Mouse (Mus musculus) forebrain, embryonic 16.5 days (tissue): ENCODE measurements around the gene Rinl. TPM values are rescaled to one million over a fixed set of nuclear protein-coding genes. Genes with fewer than 3 reads are reported as not detected.
A peak's percentile ranks its signal among the peaks of the same experiment; 100 is the strongest.

Experiments
- ATAC-seq: fragments of 200-750 bp; cut with Nextera tagmentation; 2 replicates; pipeline ENCODE4 v1.8.0; 2017; ENCODE audit warnings: mild to moderate bottlenecking, moderate library complexity
- H3K27ac ChIP-seq: fragments of 300-500 bp; sonication (generic); 2 replicates; pipeline ENCODE4 v1.5.1; 2014; ENCODE audit warnings: low read length, control low read depth
- H3K27me3 ChIP-seq: fragments of 300-500 bp; sonication (generic); replicated peaks from 2 replicates; pipeline ENCODE4 v1.6.1; 2014; ENCODE audit warnings: low read length; ENCODE audit not compliant: control insufficient read depth, insufficient read depth
- H3K36me3 ChIP-seq: fragments of 300-500 bp; sonication (generic); 2 replicates; pipeline ENCODE4 v1.6.1; 2014; ENCODE audit not compliant: control insufficient read depth, insufficient read depth
- H3K4me1 ChIP-seq: fragments of 300-500 bp; sonication (generic); replicated peaks from 2 replicates; pipeline ENCODE4 v1.6.1; 2014; ENCODE audit warnings: low read length; ENCODE audit not compliant: control insufficient read depth, insufficient read depth
- H3K4me2 ChIP-seq: fragments of 300-500 bp; sonication (generic); 2 replicates; pipeline ENCODE4 v1.6.1; 2014; ENCODE audit warnings: mild to moderate bottlenecking, low read length, control low read depth
- H3K4me3 ChIP-seq: fragments of 300-500 bp; sonication (generic); replicated peaks from 2 replicates; pipeline ENCODE4 v1.5.1; 2014; ENCODE audit warnings: mild to moderate bottlenecking, low read length, control low read depth
- H3K9ac ChIP-seq: fragments of 300-500 bp; sonication (generic); replicated peaks from 2 replicates; pipeline ENCODE4 v1.6.1; 2014; ENCODE audit warnings: low read depth, low read length, control low read depth
- H3K9me3 ChIP-seq: fragments of 300-500 bp; sonication (generic); 2 replicates; pipeline ENCODE4 v1.6.1; 2016; ENCODE audit warnings: low read length; ENCODE audit not compliant: control insufficient read depth
- WGBS: fragments of 180-500 bp; shearing (Covaris S2); extraction: QIAGEN DNeasy Blood & Tissue Kit; methylation state at CpG from one replicate; pipeline ENCODE4 v1.1.7; 2014; 5-methylcytosine and 5-hydroxymethylcytosine counted together
- polyA plus RNA-seq: library from polyadenylated mRNA; unstranded; fragments of >200 nt; fragmentation: Nextera tagmentation; extraction: Ambion mirVana; gene quantifications from 2 replicates; pipeline ENCODE4 v1.2.1, GENCODE M21; 2015

Rinl gene
- polyA plus RNA-seq, 1 experiment from 2014 or later, result 1.3 TPM

DNA sequence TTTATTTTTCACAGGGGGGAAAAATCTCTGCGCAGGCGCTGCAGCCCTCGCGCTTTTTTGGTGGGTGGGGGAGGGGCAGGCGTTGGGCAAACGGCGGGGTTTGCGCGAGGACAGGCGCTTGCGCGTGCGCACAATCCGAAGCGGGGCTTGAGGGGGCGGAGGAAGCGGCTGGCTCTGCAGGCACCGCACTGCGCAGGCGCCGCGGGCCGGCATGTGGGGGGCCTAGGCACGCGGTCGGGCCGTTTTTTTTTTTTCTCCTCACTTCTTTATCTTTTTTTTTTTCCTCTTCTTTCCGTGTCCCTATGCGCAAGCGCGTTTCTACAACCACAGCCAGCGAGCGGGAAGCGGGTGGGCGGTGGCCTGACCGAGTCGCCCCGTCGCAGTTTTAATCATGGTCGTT lies 22.5 kb downstream of the Rinl start:
- H3K4me1 ChIP-seq, result peaks cover 33% of the 10 kb centered on the region
- WGBS, result under 1% methylated on average over 39 of the region's 40 CpGs
- peak; percentile 19 for ATAC-seq

DNA sequence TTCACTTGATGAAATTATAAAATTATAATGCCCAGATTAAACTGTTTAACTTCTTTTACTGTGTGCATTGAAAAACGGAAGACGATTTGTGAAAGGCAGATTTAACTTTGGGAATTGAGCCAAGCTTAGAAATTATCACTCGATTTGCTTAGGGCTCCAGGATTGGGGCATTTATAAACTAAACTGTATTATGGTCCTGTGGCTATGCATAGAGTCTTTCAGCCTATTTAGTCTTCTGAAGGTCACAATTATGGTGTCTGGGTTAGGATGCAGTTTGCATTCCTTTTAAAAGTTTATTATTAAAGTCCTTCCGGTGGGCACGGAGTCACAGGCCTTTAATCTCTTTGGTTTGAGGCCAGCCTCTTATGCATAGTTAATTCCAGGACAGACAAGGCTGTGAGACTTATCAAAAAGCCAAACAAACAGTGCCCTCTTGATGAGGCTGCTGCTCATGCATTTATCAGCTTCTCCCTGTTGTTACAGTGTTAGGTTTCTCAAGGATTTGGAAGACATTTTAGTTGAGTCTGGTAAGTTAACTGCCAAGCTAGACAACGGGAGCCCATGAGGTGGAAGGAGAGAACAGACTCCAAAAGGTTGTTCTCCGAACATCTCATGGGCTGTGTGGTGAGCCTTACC lies 23.0 kb downstream of the Rinl start:
- H3K4me2 ChIP-seq, result peak overlapping the region; percentile 94
- H3K4me3 ChIP-seq, result peak overlapping the region; percentile 92
- H3K36me3 ChIP-seq, result peaks cover 35% of the 10 kb centered on the region
- WGBS, result 10% methylated on average over 7 of the region's 7 CpGs
- peak overlapping the region; percentile 53; the same call in 1 of the 2 replicates for H3K27ac ChIP-seq
- H3K9ac ChIP-seq, result peak overlapping the region; percentile 56
- no peaks in the 10 kb centered on the region for H3K27me3 ChIP-seq
- H3K4me1 ChIP-seq, result peaks cover 33% of the 10 kb centered on the region
- H3K9me3 ChIP-seq, result no peaks in the 10 kb centered on the region
- ATAC-seq, result no peak

More for the DNA sequence above, 22.5 kb downstream of the Rinl start:
- H3K36me3 ChIP-seq, result peaks cover 30% of the 10 kb centered on the region
- H3K9me3 ChIP-seq, result no peaks in the 10 kb centered on the region
- H3K27me3 ChIP-seq, result no peaks in the 10 kb centered on the region
- H3K27ac ChIP-seq, result peak overlapping the region; percentile 98
- peak overlapping the region; percentile 94 for H3K4me2 ChIP-seq
- H3K4me3 ChIP-seq, result peak overlapping the region; percentile 92
- H3K9ac ChIP-seq, result peak overlapping the region; percentile 92

DNA sequence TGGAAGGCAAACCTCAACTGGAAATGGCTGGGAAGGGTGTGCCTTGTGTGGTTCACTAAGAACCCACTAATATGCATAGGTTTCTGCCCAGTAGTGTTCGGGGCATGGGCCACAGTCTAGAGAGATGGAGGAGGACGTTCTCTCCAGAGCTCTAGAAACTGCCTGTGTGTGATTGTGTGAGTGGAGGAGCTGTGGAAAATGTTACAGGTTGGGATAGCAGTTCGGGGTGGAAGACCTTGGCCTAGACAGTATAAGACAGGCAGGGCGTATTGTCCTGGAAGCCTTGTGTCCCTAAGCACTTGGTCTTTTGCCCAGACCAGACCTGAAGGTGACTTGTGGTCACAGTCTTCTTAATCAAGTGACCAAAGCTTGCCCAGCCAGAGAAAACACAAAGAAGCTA lies 23.7 kb downstream of the Rinl start:
- no peak for ATAC-seq
- no peaks in the 10 kb centered on the region for H3K9me3 ChIP-seq
- H3K27ac ChIP-seq, result no peak overlapping the region
- peak overlapping the region; percentile 56; the same call in 1 of the 2 replicates for H3K9ac ChIP-seq
- WGBS, result 63% methylated on average over 4 of the region's 4 CpGs
- H3K4me3 ChIP-seq, result peak overlapping the region; percentile 92
- no peaks in the 10 kb centered on the region for H3K27me3 ChIP-seq
- H3K4me2 ChIP-seq, result peak overlapping the region; percentile 94
- peaks cover 39% of the 10 kb centered on the region for H3K36me3 ChIP-seq
- H3K4me1 ChIP-seq, result peaks cover 38% of the 10 kb centered on the region

DNA sequence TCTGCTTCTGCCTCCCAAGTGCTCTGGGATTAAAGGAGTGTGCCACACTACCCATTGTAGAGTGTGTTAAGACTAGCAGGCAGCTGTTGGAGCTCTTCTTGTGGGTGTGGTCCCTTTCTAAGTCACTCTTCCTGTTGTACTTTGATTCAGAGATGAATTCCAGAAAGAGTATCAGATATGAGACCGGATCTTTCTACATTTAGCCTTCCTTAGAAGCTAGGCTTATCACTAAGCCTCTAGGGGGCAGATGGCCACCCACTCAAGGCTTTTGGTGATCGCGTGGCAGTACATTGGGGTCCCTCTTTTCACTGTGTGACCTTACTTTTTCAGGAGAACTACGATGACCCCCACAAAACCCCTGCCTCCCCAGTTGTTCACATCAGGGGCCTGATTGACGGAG lies 24.2 kb downstream of the Rinl start:
- no peaks in the 10 kb centered on the region for H3K9me3 ChIP-seq
- H3K4me3 ChIP-seq, result peak overlapping the region; percentile 92
- WGBS, result 76% methylated on average over 5 of the region's 5 CpGs
- H3K4me1 ChIP-seq, result peaks cover 36% of the 10 kb centered on the region
- no peak overlapping the region; the same call in 1 of the 2 replicates for H3K9ac ChIP-seq
- H3K27me3 ChIP-seq, result no peaks in the 10 kb centered on the region
- H3K36me3 ChIP-seq, result peaks cover 40% of the 10 kb centered on the region
- no peak for ATAC-seq
- H3K4me2 ChIP-seq, result peak overlapping the region; percentile 94
- H3K27ac ChIP-seq, result no peak overlapping the region

DNA sequence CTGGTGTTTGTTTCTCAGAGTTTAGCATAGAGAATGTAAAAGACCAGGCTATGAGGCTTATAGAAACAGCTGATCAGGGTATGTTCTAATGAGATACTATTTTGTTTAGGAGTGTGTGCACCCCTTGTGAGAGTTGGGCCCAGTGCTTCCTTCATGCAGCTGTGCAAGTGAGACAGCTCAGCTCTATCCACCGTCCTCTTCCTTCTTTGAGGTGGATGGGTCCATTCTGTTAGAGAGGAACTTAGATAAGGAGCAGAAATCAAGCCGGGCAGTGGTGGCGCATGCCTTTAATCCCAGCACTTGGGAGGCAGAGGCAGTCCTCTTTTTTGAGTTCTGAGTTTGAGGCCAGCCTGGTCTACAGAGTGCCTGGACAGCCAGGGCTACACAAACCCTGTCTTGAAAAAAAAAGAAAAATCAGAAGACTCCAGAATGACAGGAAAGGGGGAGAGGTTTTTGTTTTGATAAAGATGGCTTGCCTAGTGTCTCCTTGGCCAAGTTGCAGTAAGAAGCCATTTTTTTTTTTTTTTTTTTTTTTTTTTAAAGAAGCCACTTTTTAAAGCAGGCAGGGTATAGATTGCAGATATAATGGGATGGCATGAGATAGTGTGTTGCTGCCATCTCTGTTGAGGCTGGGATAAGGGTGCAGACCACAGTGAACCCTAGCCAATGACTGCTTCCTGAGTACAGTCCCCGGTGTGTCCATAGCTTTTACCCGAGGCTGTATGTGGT lies 25.7 kb downstream of the Rinl start:
- Histone ChIP-seq H3K27me3 (no peaks in the 10 kb centered on the region), H3K27ac (no peak overlapping the region), H3K9me3 (no peaks in the 10 kb centered on the region), H3K36me3 (peaks cover 50% of the 10 kb centered on the region), H3K4me1 (peaks cover 31% of the 10 kb centered on the region), H3K4me2 (no peak overlapping the region), H3K4me3 (no peak overlapping the region), H3K9ac (no peak overlapping the region)
- ATAC-seq, result no peak
- 89% methylated on average over 5 of the region's 5 CpGs for WGBS

DNA sequence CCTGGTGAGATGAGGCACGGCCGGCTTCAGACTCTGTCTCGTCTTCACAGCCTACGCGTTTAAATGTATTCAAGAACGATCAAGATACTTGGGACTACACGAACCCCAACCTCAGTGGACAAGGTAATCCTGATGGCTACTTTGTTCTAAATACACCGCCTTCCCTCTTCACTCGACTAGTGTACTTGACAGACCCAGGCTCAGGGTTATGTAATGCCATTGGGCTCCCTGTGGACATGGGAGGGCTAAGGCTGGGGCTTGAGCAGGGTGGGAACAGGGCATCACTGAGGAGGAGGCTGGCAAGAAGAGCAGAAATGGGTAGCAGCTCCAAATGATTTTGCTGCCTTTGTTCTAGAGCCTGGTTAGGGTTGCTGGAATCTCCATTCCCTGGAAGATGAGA lies 26.5 kb downstream of the Rinl start:
- WGBS, result 88% methylated on average over 9 of the region's 9 CpGs
- Histone ChIP-seq H3K4me1 (peaks cover 28% of the 10 kb centered on the region), H3K27me3 (no peaks in the 10 kb centered on the region), H3K9me3 (no peaks in the 10 kb centered on the region), H3K4me2 (no peak overlapping the region), H3K4me3 (no peak overlapping the region), H3K9ac (no peak overlapping the region), H3K36me3 (peaks cover 56% of the 10 kb centered on the region), H3K27ac (no peak overlapping the region)
- no peak for ATAC-seq

DNA sequence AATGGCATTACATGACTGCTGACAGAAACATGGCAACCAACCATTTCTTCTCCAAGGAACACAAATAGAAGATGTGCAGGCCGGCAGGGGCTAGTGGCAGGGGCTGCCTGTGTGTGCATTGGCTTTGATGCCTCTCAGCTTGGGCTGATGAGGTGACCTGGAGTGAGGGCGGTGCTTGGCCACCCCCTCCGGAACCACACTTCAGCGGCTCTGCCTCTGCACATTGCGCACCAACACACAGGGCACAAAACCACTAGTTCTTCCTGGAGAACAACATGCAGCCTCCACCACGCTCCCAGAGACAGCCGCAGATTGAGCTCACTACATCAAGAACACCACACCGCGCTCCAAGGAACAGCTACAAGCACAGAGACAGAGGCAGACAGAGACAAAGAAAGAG lies 27.4 kb downstream of the Rinl start:
- H3K4me2 ChIP-seq, result no peak overlapping the region
- no peak for ATAC-seq
- no peaks in the 10 kb centered on the region for H3K27me3 ChIP-seq
- WGBS, result 82% methylated on average over 9 of the region's 9 CpGs
- H3K4me1 ChIP-seq, result peaks cover 28% of the 10 kb centered on the region
- no peak overlapping the region for H3K27ac ChIP-seq
- H3K9me3 ChIP-seq, result no peaks in the 10 kb centered on the region
- no peak overlapping the region for H3K4me3 ChIP-seq
- peaks cover 65% of the 10 kb centered on the region for H3K36me3 ChIP-seq
- H3K9ac ChIP-seq, result no peak overlapping the region

DNA sequence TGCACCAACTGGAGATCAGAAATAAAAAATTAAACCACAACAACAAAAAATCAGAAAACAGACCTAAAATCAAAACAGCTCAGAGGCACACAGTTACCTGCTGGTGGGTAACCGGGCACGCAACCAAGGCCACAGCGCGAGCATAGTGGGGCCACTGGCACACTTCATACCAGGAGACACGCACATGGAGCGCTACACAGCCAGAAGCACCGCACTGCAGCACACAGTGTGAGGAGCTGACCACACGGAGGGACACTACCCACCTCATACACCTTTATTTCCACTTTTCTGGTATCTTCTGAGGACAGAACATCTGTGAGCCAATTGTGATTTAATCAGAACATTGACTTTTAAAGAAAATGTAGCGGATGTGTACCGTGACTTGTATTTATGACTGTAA lies 28.2 kb downstream of the Rinl start:
- ATAC-seq, result no peak
- Histone ChIP-seq H3K4me2 (no peak overlapping the region), H3K27me3 (no peaks in the 10 kb centered on the region), H3K4me3 (no peak overlapping the region), H3K4me1 (peaks cover 25% of the 10 kb centered on the region), H3K36me3 (peaks cover 70% of the 10 kb centered on the region), H3K9me3 (no peaks in the 10 kb centered on the region), H3K9ac (no peak overlapping the region), H3K27ac (no peak overlapping the region)
- 95% methylated on average over 10 of the region's 10 CpGs for WGBS

DNA sequence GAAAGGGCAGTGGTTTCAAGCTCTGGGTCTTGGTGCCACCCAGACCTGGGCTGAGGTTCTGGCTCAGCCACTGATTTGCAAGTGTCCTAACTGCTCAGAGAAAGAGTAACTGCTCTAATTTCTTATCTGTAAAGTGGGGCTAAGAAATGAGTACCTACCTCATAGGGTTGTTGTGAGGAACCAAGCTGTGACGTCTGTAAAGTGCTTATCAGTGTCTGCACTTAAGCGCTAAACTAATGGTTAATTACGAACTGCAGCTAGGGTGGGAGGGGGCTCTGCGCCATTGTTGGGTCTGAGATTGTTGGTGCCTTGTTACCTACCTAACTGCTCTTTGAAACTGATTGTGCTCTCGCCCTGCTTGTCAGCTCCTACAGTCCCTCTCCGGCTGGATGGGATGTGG lies 28.8 kb downstream of the Rinl start:
- Histone ChIP-seq H3K36me3 (peaks cover 76% of the 10 kb centered on the region), H3K4me2 (no peak overlapping the region), H3K27ac (no peak overlapping the region), H3K9ac (no peak overlapping the region), H3K27me3 (no peaks in the 10 kb centered on the region), H3K9me3 (no peaks in the 10 kb centered on the region), H3K4me3 (no peak overlapping the region), H3K4me1 (peaks cover 18% of the 10 kb centered on the region)
- no peak for ATAC-seq
- 60% methylated on average over 6 of the region's 6 CpGs for WGBS
